Mouse (Mus musculus) heart, postnatal 36 days (tissue): ENCODE results near the gene 1700016H13Rik. TPM values are rescaled to one million over a fixed set of nuclear protein-coding genes. Genes with fewer than 3 reads are reported as not detected.

Experiments used
- DNase-seq, 2 experiments: peaks; one replicate each; pipeline ENCODE4 v3.0.0; 2021 to 2022
- intact Hi-C: fragments of 180-260 bp; cut with DNase I; formaldehyde crosslinking; loops from one replicate; pipeline ENCODE4 v1.15.1; 2025
- total RNA-seq, 2 experiments: library from RNA; stranded (reverse); gene quantifications; 2 replicates each; pipeline ENCODE4 v1.2.3; 2021

1700016H13Rik gene
- total RNA-seq, 2 experiments from 2014 or later, result not detected

GRCm38 (mm10) chr5:103612316-103612715 is 43.5 kb downstream of the 1700016H13Rik start:
- DNase-seq, result no peak
- intact Hi-C loops, result loop anchor here (5.0 kb wide), 1 partner anchor 45 kb away; the partner anchor contains the start of gene 1700016H13Rik

- DNase-seq, result no peak
- intact Hi-C loops, result loop anchor here (5.0 kb wide), 1 partner anchor 46 kb away; the partner anchor contains the start of gene 1700016H13Rik
These were observed 44.8 kb downstream of the 1700016H13Rik start for GRCm38 (mm10) chr5:103610856-103611472.

GRCm38 (mm10) chr5:103610148-103610547 is 45.7 kb downstream of the 1700016H13Rik start:
- intact Hi-C loops, result loop anchor here (5.0 kb wide), 1 partner anchor 47 kb away; the partner anchor contains the start of gene 1700016H13Rik
- DNase-seq, result no peak

- no peak for DNase-seq
- intact Hi-C loops, result no loop called here
These were observed 50.1 kb downstream of the 1700016H13Rik start for GRCm38 (mm10) chr5:103605707-103606106.

- intact Hi-C loops, result no loop called here
These were observed 52.5 kb downstream of the 1700016H13Rik start for GRCm38 (mm10) chr5:103603115-103603893.

GRCm38 (mm10) chr5:103598881-103599280 is 56.9 kb downstream of the 1700016H13Rik start:
- no peak for DNase-seq
- intact Hi-C loops, result loop anchor here (5.0 kb wide), 1 partner anchor 53 kb away; no protein-coding TSS in a partner anchor

More at GRCm38 (mm10) chr5:103603115-103603893, 52.5 kb downstream of the 1700016H13Rik start:
- DNase-seq, result no peak

GRCm38 (mm10) chr5:103598264-103598663 is 57.5 kb downstream of the 1700016H13Rik start:
- intact Hi-C loops, result loop anchor here (5.0 kb wide), 1 partner anchor 54 kb away; no protein-coding TSS in a partner anchor
- no peak for DNase-seq

Other genes with a start within 250 kb of the 1700016H13Rik start
- 1 to 10 TPM; 6.1 to 7.0 TPM for gene Ptpn13, start 230.8 kb downstream of the 1700016H13Rik start, total RNA-seq
- gene Slc10a6, start 26.6 kb downstream of the 1700016H13Rik start, total RNA-seq, result 1 to 10 TPM; 5.2 to 8.0 TPM
- 10 to 100 TPM; 36.1 to 52.1 TPM for gene Aff1, start 36.4 kb upstream of the 1700016H13Rik start, total RNA-seq